12 mouse cellular contexts compared by ENCODE assay signal in the genomic region with DNA sequence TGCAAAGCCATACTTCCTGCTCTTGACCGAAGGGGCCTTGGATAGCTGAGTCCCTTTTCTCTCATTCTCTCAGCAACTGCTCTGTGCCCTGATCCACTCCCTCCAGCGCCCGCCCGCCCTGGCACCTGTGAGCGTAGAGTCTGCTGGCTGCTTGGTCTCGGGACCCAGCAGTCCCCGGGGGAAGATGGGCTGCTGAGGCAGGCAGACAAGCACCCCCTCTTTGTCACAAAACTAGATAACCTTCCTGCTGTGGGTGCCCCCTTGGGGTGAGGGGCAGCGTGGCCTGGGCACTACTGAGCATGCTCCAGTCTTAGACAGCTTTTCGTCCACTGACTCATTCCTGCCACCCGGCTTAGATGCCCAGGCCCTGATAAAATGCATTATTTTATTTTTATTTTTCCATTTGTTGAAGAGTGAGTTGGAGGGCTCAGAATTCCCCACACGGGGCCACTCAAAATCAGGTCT. TPM values are rescaled to one million over a fixed set of nuclear protein-coding genes. Genes with fewer than 3 reads are reported as not detected.
A peak's percentile ranks its signal among the peaks of the same experiment; 100 is the strongest.
DNase-seq lines count a peak whose midpoint lies in the region; ATAC-seq and TF ChIP-seq lines count a peak whose summit lies in the region.
"Had no signal": no experiment of that assay in that cellular context is flagged by ENCODE, and none has a peak within 500 bp of the region (broad histone marks: within the 10 kb centered on the region; RNA-seq: fewer than 3 reads in every experiment).

No protein-coding gene starts in this region.

- 86% methylated on average over 11 of the region's 11 CpGs for WGBS in limb, embryonic 10.5 days
- 82% methylated on average over 11 of the region's 11 CpGs for WGBS in stomach, embryonic 15.5 days

- H3K27ac ChIP-seq in layer of hippocampus, adult 2 months: peak overlapping the region; percentile 93
- H3K27ac ChIP-seq in embryonic fibroblast, embryonic 13.5 days (ENCODE audit: insufficient read depth, low read length): peak overlapping the region; percentile 22; the same call in 1 of the 2 replicates
- peak overlapping the region; percentile 87 for H3K27ac ChIP-seq in limb, embryonic 10.5 days
- peak overlapping the region; percentile 54 for H3K27ac ChIP-seq in stomach, embryonic 15.5 days

- intact Hi-C loops in left cerebral cortex, postnatal 25 days (cut with DNase I): loop anchor here (5.0 kb wide), 2 partner anchors 48 to 153 kb away; partner anchors contain the start of gene Stpg4

- no peak for ATAC-seq in stomach, embryonic 15.5 days (ENCODE audit: insufficient read depth, low FRiP score, low read depth)

- no peak for DNase-seq in layer of hippocampus, adult 2 months (ENCODE audit: low spot score in 2 of 2)
- no peak for DNase-seq in layer of hippocampus, postnatal 25 days (ENCODE audit: extremely low spot score in 1 of 2, low spot score in 1 of 2)
- DNase-seq in limb, embryonic 10.5 days (ENCODE audit: low spot score): no peak
- no peak for DNase-seq in left cerebral cortex, postnatal 25 days (ENCODE audit: low spot score in 2 of 2)
- no peak for DNase-seq in layer of hippocampus, adult 18-20 months (ENCODE audit: low spot score in 2 of 2)

- no peak overlapping the region; the same call in 1 of the 2 replicates for H3K4me3 ChIP-seq in layer of hippocampus, adult 2 months
- no peak overlapping the region for H3K4me3 ChIP-seq in embryonic fibroblast, embryonic 13.5 days (ENCODE audit: insufficient read depth, low read length)
- H3K4me3 ChIP-seq in limb, embryonic 10.5 days: no peak overlapping the region
- H3K4me3 ChIP-seq in stomach, embryonic 15.5 days (replicated peaks): no peak overlapping the region
- H3K4me3 ChIP-seq: erythroblast, embryonic 14.5 days; myocyte had no signal

- no peak overlapping the region for H3K9ac ChIP-seq in stomach, embryonic 15.5 days

- no peaks in the 10 kb centered on the region for H3K9me3 ChIP-seq in limb, embryonic 10.5 days (replicated peaks)
- no peaks in the 10 kb centered on the region for H3K9me3 ChIP-seq in stomach, embryonic 15.5 days
- H3K9me3 ChIP-seq: G1E had no signal

- H3K4me2 ChIP-seq in stomach, embryonic 15.5 days: no peak overlapping the region; the same call in 1 of the 2 replicates

- no peak for TF ChIP-seq CTCF in layer of hippocampus, adult 2 months (conservative IDR thresholded peaks at IDR 0.05)
- no peak for TF ChIP-seq CTCF in embryonic fibroblast, embryonic 13.5 days (IDR thresholded peaks at IDR 0.05; ENCODE audit: borderline replicate concordance, insufficient read depth, low read length)

- peaks cover 8% of the 10 kb centered on the region; the same call in 1 of the 2 replicates for H3K4me1 ChIP-seq in embryonic fibroblast, embryonic 13.5 days (ENCODE audit: control insufficient read depth, insufficient read depth, low read length)
- H3K4me1 ChIP-seq in limb, embryonic 10.5 days: peaks cover 65% of the 10 kb centered on the region
- H3K4me1 ChIP-seq in stomach, embryonic 15.5 days: peaks cover 50% of the 10 kb centered on the region

- no peaks in the 10 kb centered on the region for H3K36me3 ChIP-seq in limb, embryonic 10.5 days
- H3K36me3 ChIP-seq in stomach, embryonic 15.5 days: no peaks in the 10 kb centered on the region

- no peaks in the 10 kb centered on the region for H3K27me3 ChIP-seq in limb, embryonic 10.5 days (ENCODE audit: low read depth, poor library complexity, severe bottlenecking)
- no peaks in the 10 kb centered on the region for H3K27me3 ChIP-seq in stomach, embryonic 15.5 days (replicated peaks)

- no peak for TF ChIP-seq POLR2A in embryonic fibroblast, embryonic 13.5 days (IDR thresholded peaks at IDR 0.05; ENCODE audit: low read depth, low read length)

RNA-seq across cellular contexts. Expression of gene Stpg4, which starts 48.3 kb away (rescaled TPM):
- not detected for total RNA-seq in layer of hippocampus, adult 2 months (2021)
- total RNA-seq in layer of hippocampus, postnatal 25 days (2021): not detected
- polyA plus RNA-seq in embryonic fibroblast, embryonic 13.5 days (2011; ENCODE audit: insufficient read length, low read depth, missing spikeins): not detected in 2 replicates
- not detected in 2 replicates for polyA plus RNA-seq in limb, embryonic 10.5 days (2016; fragmentation: Nextera tagmentation; extraction: Ambion mirVana)
- polyA plus RNA-seq in stomach, embryonic 15.5 days (2015; fragmentation: Nextera tagmentation; extraction: Ambion mirVana): not detected in 2 replicates
- under 1 TPM in 1 of 2 experiments, not detected in 1; 0.62 TPM for total RNA-seq in left cerebral cortex, postnatal 25 days (2021)
- not detected for total RNA-seq in layer of hippocampus, adult 18-20 months (2021)
- total RNA-seq: adrenal gland, postnatal 36 days; liver, adult 2 months had no signal
- polyA plus RNA-seq: erythroblast, embryonic 14.5 days; G1E; liver, adult 2 months; myocyte had no signal

Comparison
In these comparisons a context has a peak if more than half of its experiments do, and no peak if none do; other contexts are left out.
1. H3K27ac ChIP-seq: peak in every context shown above with its lines; median percentile 93 in layer of hippocampus, adult 2 months; 87 in limb, embryonic 10.5 days; 54 in stomach, embryonic 15.5 days; 22 in embryonic fibroblast, embryonic 13.5 days.